Mouse (Mus musculus): Measurements from ENCODE around the gene C3. TPM values are rescaled to one million over a fixed set of nuclear protein-coding genes. Genes with fewer than 3 reads are reported as not detected.

C3 gene
- polyA plus RNA-seq, 3 experiments from 2014 or later = 1.0 to 3.6 (median 1.8) TPM

- peak; percentile 84 for ATAC-seq
These were observed 8.6 kb downstream of the C3 start for GRCm38 (mm10) chr17:57219167-57219883.

- ATAC-seq = no peak
These were observed 9.5 kb downstream of the C3 start for GRCm38 (mm10) chr17:57218335-57218900.

GRCm38 (mm10) chr17:57214676-57215387 is 13.1 kb downstream of the C3 start:
- ATAC-seq = no peak

- ATAC-seq = no peak
These were observed 16.4 kb downstream of the C3 start for GRCm38 (mm10) chr17:57211501-57211900.

- peak; percentile 94 for ATAC-seq
These were observed 18.6 kb downstream of the C3 start for GRCm38 (mm10) chr17:57209330-57209729.

- no peak for ATAC-seq
These were observed 20.0 kb downstream of the C3 start for GRCm38 (mm10) chr17:57207938-57208337.

- no peak for ATAC-seq
These were observed 25.9 kb downstream of the C3 start for GRCm38 (mm10) chr17:57201841-57202724.

GRCm38 (mm10) chr17:57198252-57198651 is 29.7 kb downstream of the C3 start:
- ATAC-seq = no peak

- ATAC-seq = no peak
These were observed 32.5 kb downstream of the C3 start for GRCm38 (mm10) chr17:57195326-57196010.

GRCm38 (mm10) chr17:57194771-57195170 is 33.2 kb downstream of the C3 start:
- ATAC-seq = no peak

GRCm38 (mm10) chr17:57194041-57194507 is 33.9 kb downstream of the C3 start, which contains the start of gene Tnfsf14:
Tnfsf14 (minus strand) TSS chr17:57194177.
- peak; percentile 94 for ATAC-seq

- ATAC-seq = peak; percentile 85
These were observed 39.3 kb downstream of the C3 start for GRCm38 (mm10) chr17:57188510-57189192.

GRCm38 (mm10) chr17:57185641-57186040 is 42.3 kb downstream of the C3 start:
- ATAC-seq = no peak

GRCm38 (mm10) chr17:57182871-57183270 is 45.1 kb downstream of the C3 start:
- no peak for ATAC-seq

- ATAC-seq = peak; percentile 63
These were observed 47.6 kb downstream of the C3 start for GRCm38 (mm10) chr17:57180363-57180762.

- ATAC-seq = no peak
These were observed 54.6 kb downstream of the C3 start for GRCm38 (mm10) chr17:57173351-57173750.

GRCm38 (mm10) chr17:57172378-57172777 is 55.6 kb downstream of the C3 start:
- no peak for ATAC-seq

- ATAC-seq = no peak
These were observed 57.2 kb downstream of the C3 start for GRCm38 (mm10) chr17:57170616-57171260.

- peak; percentile 77 for ATAC-seq
These were observed 60.8 kb downstream of the C3 start for GRCm38 (mm10) chr17:57166800-57167791.
